Mouse (Mus musculus) spleen, adult 2 months (tissue): ENCODE measurements around the gene Ntrk3. TPM values are rescaled to one million over a fixed set of nuclear protein-coding genes. Genes with fewer than 3 reads are reported as not detected.

Source experiments
- DNase-seq, 2 experiments: peaks; one replicate each; pipeline versions ENCODE4 v3.0.0 to v3.0.0-alpha.2; 2012 to 2021; ENCODE audit warnings: low spot score in 2 of 2, low read depth in 1 of 2
- H3K27ac ChIP-seq: fragments of 200-500 bp; 2 replicates; pipeline ENCODE4 v1.5.1; 2012; ENCODE audit warnings: low read length, inconsistent platforms; ENCODE audit not compliant: insufficient read depth
- H3K27me3 ChIP-seq: fragments of 200-500 bp; 2 replicates; pipeline ENCODE4 v1.6.1; 2012; ENCODE audit warnings: mild to moderate bottlenecking, moderate library complexity, low read length, inconsistent platforms; ENCODE audit not compliant: control insufficient read depth, insufficient read depth
- H3K36me3 ChIP-seq: fragments of 200-500 bp; 2 replicates; pipeline ENCODE4 v1.6.1; 2012; ENCODE audit warnings: mild to moderate bottlenecking, low read length, inconsistent platforms; ENCODE audit not compliant: control insufficient read depth, insufficient read depth
- H3K4me1 ChIP-seq: fragments of 200-500 bp; 2 replicates; pipeline ENCODE4 v1.6.1; 2011; ENCODE audit warnings: inconsistent platforms; ENCODE audit not compliant: control insufficient read depth, insufficient read depth, insufficient read length
- H3K4me3 ChIP-seq: fragments of 200-500 bp; 2 replicates; pipeline ENCODE4 v1.5.1; 2011; ENCODE audit warnings: mild to moderate bottlenecking, inconsistent platforms; ENCODE audit not compliant: insufficient read depth, insufficient read length; ENCODE audit errors: extremely low read depth
- CTCF ChIP-seq: fragments of 200-500 bp; IDR thresholded peaks from 2 replicates; pipeline ENCODE4 v1.5.1; 2011; ENCODE audit warnings: mild to moderate bottlenecking, inconsistent platforms; ENCODE audit not compliant: insufficient read depth, insufficient read length, insufficient replicate concordance; ENCODE audit errors: extremely low read depth
- POLR2A ChIP-seq: fragments of 200-500 bp; IDR thresholded peaks from 2 replicates; pipeline ENCODE4 v1.6.1; 2011; ENCODE audit warnings: low read depth, low read length, inconsistent platforms
- WGBS: fragments of 180-500 bp; shearing (Covaris S2); methylation state at CpG from one replicate; pipeline ENCODE4 v1.1.7; 2018; 5-methylcytosine and 5-hydroxymethylcytosine counted together
- polyA plus RNA-seq: library from polyadenylated mRNA; depleted of rRNA; stranded (reverse); fragments of >200 nt; gene quantifications from 2 replicates; pipeline ENCODE4 v1.2.3, GENCODE M21; 2012

Ntrk3 gene
- polyA plus RNA-seq, 1 experiment: 1.5 TPM

DNA sequence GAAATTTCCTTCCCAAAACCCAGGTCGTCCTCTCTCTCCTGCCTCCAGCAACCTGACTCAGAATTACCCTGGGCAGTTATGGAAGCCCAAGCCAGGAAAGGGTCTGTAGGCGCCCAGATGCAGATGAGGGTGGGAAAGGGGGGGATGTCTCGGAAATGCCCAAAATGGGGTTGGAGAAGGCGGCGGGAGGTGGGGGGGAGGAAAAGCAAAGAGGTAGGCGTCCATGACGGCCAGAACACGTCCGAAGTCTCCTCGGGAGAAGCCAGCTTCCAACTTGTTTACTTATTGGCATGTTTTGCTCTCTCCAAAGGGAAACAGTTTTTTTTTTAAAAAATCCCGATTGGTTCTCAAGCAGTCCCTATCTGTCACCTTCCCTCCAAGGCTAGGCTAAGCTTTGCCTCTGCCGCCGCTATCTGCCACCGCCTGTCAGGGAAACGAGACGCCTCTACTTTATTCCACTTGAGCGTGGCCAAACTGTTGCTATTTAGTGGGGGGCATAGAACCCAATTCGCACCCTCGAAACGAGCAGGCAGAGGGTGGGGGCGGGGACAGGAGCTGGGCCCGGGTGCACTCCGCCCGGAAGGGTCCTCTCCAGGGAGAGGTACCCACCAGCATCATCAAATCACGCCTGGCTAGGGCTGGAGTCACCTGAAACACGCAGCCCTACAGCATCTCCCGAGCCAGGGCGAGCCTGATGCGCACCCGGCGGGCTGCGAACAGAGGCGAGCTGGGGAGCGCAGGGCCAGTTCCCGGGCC is 160.9 kb downstream of the Ntrk3 start:
- TF ChIP-seq POLR2A (no peak), CTCF (no peak)
- Histone ChIP-seq H3K4me1 (no peaks in the 10 kb centered on the region), H3K36me3 (no peaks in the 10 kb centered on the region), H3K27ac (no peak overlapping the region), H3K27me3 (peaks cover 22% of the 10 kb centered on the region), H3K4me3 (no peak overlapping the region)
- 8% methylated on average over 35 of the region's 35 CpGs for WGBS
- no peak for DNase-seq

DNA sequence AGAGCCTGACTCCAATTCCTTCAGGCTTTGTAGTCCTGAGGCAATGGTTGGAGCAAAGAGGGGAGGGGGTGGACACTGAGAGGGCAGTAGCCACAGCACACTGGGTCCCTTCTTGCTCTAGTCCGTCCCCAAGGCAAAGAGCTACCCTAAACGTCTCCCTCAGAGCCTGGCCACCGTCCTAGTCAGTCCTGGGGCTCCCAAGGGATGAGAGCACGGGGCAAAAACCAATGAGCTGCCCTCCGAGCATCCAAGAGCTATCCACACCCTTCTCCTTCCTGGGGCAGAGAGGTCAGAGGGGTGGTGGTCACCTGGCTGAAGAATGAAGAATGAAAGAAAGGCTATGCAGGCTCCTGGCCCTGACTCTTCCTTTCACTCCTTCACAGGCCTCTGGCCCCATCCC is 161.6 kb downstream of the Ntrk3 start:
- Histone ChIP-seq H3K27me3 (peaks cover 22% of the 10 kb centered on the region), H3K27ac (no peak overlapping the region), H3K4me3 (no peak overlapping the region), H3K4me1 (no peaks in the 10 kb centered on the region), H3K36me3 (no peaks in the 10 kb centered on the region)
- TF ChIP-seq POLR2A (no peak), CTCF (no peak)
- WGBS: 22% methylated on average over 5 of the region's 5 CpGs
- no peak for DNase-seq

DNA sequence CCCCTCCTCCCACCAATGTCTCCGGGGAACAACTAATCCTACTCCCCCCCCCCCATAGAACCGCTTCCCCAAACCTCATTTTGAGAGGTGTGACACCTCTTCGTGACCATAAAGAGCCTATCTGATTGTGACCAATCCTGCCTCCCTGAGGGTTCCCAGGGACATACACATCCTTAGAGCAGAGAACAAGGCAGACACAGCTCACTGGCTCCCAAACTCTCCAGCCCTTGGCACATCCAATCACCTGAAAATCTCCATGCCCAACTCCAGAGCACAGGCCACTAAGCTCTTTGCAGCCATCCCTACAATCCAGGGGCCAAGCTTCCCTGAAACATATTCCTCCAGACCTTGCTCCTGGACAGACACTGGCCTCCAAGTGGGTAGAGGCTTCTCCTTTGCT is 162.3 kb downstream of the Ntrk3 start:
- WGBS: 13% methylated on average over 3 of the region's 3 CpGs
- H3K4me1 ChIP-seq: no peaks in the 10 kb centered on the region

DNA sequence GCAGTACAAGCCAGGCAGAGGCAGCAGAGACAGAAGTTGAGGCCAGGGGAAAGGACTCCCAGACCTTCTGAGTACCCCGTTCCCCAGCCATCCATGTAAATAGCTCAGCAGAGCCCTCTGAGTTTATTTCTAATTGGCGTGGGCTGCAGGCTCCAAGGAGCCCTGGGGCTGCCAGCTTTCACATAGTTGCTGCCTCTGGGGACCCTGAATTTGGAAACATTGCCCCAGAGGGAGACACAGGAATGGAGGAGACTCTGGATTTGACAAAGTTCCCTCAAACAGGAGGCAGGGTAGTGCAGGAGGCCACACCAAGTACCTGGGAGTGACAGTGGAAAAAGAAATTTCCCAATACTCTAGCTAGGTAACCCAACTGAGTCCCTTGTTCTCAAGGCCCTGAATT is 166.6 kb downstream of the Ntrk3 start:
- H3K27ac ChIP-seq: no peak overlapping the region
- 75% methylated on average over 2 of the region's 2 CpGs for WGBS
- H3K4me1 ChIP-seq: no peaks in the 10 kb centered on the region
- DNase-seq: no peak
- peaks cover 1% of the 10 kb centered on the region; the same call in 1 of the 2 replicates for H3K27me3 ChIP-seq
- H3K36me3 ChIP-seq: no peaks in the 10 kb centered on the region
- no peak overlapping the region for H3K4me3 ChIP-seq
- no peak for TF ChIP-seq CTCF
- no peak for TF ChIP-seq POLR2A

More for the DNA sequence above, 162.3 kb downstream of the Ntrk3 start:
- Histone ChIP-seq H3K36me3 (no peaks in the 10 kb centered on the region), H3K27me3 (peaks cover 22% of the 10 kb centered on the region), H3K27ac (no peak overlapping the region), H3K4me3 (no peak overlapping the region)
- DNase-seq: no peak
- TF ChIP-seq CTCF: no peak
- TF ChIP-seq POLR2A: no peak

DNA sequence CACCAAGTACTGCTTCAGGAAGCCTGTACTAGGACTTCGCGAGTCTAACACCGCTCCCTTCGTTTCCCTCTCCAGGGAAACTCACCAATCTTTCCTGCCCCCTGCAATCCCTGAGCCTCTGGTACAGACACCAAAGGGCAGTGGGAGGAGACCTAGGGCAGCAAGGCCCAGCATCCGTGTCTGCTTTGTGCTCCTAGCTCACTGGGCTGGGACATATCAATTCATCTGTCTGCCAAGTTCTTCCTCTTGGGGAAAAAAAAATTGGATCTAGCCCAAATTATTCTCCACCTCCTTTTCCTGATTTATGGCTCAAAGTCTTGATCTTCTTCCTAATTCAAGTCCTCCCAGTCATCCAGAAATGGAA is 168.6 kb downstream of the Ntrk3 start:
- Histone ChIP-seq H3K27ac (no peak overlapping the region), H3K4me3 (no peak overlapping the region), H3K36me3 (no peaks in the 10 kb centered on the region), H3K27me3 (no peaks in the 10 kb centered on the region), H3K4me1 (no peaks in the 10 kb centered on the region)
- DNase-seq: no peak
- WGBS: 17% methylated on average over 5 of the region's 5 CpGs
- TF ChIP-seq CTCF: no peak

DNA sequence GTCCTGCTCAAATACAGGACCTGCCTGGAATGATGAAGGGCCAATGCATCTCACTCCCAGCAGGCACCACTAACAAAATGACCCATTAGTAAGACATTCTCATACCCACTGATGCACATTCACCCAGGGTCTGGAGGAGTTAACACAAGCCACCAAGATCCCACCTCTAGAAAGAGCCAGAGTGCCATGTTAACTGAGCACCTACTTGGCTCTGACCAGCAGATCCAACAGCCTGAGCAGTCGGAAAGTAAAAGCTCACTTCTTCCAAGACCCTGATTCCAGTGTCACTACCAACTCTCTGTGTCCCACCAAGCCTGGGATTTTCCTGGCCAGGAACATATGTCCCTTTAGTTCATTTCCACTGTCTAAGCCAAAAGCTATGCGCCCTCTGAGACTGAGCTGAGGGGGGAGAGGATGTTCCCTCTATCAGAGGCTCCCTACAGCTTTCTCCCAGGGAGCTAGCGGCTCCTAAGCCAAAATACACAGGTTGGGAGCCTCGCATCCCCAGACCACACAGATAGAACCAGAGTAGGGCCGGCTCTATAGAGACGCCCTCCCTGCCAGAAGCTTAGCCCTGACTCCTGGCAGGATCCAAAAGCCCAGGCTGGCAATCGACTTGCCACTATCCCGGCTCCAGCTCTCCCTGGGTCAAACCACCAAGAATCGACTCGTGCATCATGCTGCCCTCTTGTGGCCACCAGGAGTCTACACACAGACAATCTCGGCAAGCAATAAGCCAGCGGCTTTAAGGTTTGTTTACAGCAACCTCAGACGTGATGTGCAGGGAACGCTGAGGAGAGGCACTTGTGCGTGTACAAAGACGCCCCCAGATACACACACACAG is 169.2 kb downstream of the Ntrk3 start:
- no peaks in the 10 kb centered on the region for H3K4me1 ChIP-seq
- H3K27ac ChIP-seq: no peak overlapping the region
- DNase-seq: peak in 1 of 2 experiments; percentile 24
- no peak for TF ChIP-seq POLR2A
- TF ChIP-seq CTCF: peak; percentile 70; the same call in 1 of the 2 replicates
- H3K4me3 ChIP-seq: no peak overlapping the region
- no peaks in the 10 kb centered on the region for H3K36me3 ChIP-seq
- 20% methylated on average over 16 of the region's 16 CpGs for WGBS
- H3K27me3 ChIP-seq: no peaks in the 10 kb centered on the region

DNA sequence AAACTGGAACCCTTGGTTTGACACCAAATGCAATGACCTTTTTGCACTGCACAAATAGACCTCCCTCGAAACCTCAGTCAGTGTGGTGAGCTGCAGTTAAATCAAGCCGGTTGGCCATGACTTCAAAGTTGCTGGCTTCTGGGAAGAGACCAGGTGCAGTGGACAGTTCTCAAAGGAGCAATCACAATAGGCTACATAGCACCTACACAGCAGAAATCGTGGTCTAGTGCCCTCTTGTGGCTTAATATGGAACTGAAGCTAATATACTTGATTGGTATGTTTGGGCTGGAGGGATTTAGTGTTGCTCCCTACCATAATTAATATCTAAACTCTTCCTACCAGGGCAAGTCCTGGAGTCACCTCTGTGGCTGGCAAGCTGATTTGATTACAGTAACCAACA is 171.2 kb downstream of the Ntrk3 start:
- Histone ChIP-seq H3K36me3 (no peaks in the 10 kb centered on the region), H3K27me3 (no peaks in the 10 kb centered on the region), H3K4me3 (no peak overlapping the region), H3K4me1 (no peaks in the 10 kb centered on the region), H3K27ac (no peak overlapping the region)
- TF ChIP-seq CTCF: peak; percentile 11; the same call in 1 of the 2 replicates
- TF ChIP-seq POLR2A: no peak
- WGBS: 43% methylated on average over 3 of the region's 3 CpGs
- no peak for DNase-seq
